Mouse (Mus musculus) ovary, adult 10 weeks (tissue): ENCODE results near the gene Homer1. TPM values are rescaled to one million over a fixed set of nuclear protein-coding genes. Genes with fewer than 3 reads are reported as not detected.

Source experiments
- polyA plus RNA-seq: library from polyadenylated mRNA; stranded (reverse); fragments of 350-450 nt; fragmentation: Illumina TruSeq; extraction: RNeasy Lipid Tissue Mini Kit (QIAGEN cat#74804); gene quantifications from one replicate; pipeline ENCODE4 v1.2.3, GENCODE M21; 2014

Homer1 gene
- polyA plus RNA-seq = 59.4 TPM

DNA sequence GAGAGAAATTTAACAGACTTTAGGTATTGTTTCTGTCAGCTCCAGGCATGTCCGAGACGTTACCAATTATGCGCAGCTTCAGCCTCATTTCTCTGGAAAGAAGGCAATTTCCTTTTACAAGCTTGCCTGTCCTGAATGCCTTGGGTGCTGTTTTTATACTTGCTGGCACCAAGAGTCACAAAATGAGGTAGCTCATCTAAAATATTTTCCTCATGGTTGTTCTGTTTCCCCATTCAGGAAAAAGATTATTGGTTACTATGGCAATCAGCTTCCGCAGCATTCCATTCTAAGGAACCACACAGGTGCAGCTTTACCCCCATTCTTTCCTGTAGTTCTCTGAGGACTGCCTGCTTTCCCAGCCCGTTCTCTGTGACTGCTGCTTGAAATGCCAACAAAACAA lies at the start of gene Homer1:
Gene Homer1, plus strand, starts transcription at position 320 of the 400 bp plus-strand sequence.

Other genes starting within 250 kb of the Homer1 start
- 1.00 TPM for gene Cmya5, start 154.9 kb upstream of the Homer1 start, polyA plus RNA-seq
- 136 TPM for gene Tent2, start 107.2 kb upstream of the Homer1 start, polyA plus RNA-seq
- gene Jmy, start 200.2 kb downstream of the Homer1 start, polyA plus RNA-seq = 145 TPM